Mouse (Mus musculus) embryonic facial prominence, embryonic 11.5 days (tissue): ENCODE data around the gene Vav1. TPM values are rescaled to one million over a fixed set of nuclear protein-coding genes. Genes with fewer than 3 reads are reported as not detected.
A peak's percentile ranks its signal among the peaks of the same experiment; 100 is the strongest.

Experiments
- ATAC-seq: fragments of 200-750 bp; cut with Nextera tagmentation; replicated peaks from 2 replicates; pipeline ENCODE4 v1.8.0; 2017; ENCODE audit warnings: low read depth; ENCODE audit not compliant: insufficient number of reproducible peaks, low FRiP score, low TSS enrichment
- DNase-seq: peaks from one replicate; pipeline ENCODE4 v3.0.0-alpha.2; 2015; ENCODE audit warnings: low spot score
- H3K27ac ChIP-seq: fragments of 300-500 bp; sonication (generic); replicated peaks from 2 replicates; pipeline ENCODE4 v1.5.1; 2014; ENCODE audit warnings: mild to moderate bottlenecking, low read depth, low read length, control low read depth
- H3K27me3 ChIP-seq: fragments of 300-500 bp; sonication (generic); 2 replicates; pipeline ENCODE4 v1.6.1; 2014; ENCODE audit warnings: mild to moderate bottlenecking, low read length, moderate library complexity, mixed read lengths; ENCODE audit not compliant: control insufficient read depth, insufficient read depth
- H3K36me3 ChIP-seq: fragments of 300-500 bp; sonication (generic); replicated peaks from 2 replicates; pipeline ENCODE4 v1.6.1; 2014; ENCODE audit warnings: low read depth, mild to moderate bottlenecking, low read length, moderate library complexity, mixed read lengths; ENCODE audit not compliant: control insufficient read depth, insufficient read depth
- H3K4me1 ChIP-seq: fragments of 300-500 bp; sonication (generic); 2 replicates; pipeline ENCODE4 v1.6.1; 2014; ENCODE audit warnings: low read length, mixed read lengths; ENCODE audit not compliant: control insufficient read depth, insufficient read depth
- H3K4me2 ChIP-seq: fragments of 300-500 bp; sonication (generic); 2 replicates; pipeline ENCODE4 v1.6.1; 2014; ENCODE audit warnings: low read depth, mild to moderate bottlenecking, control low read depth, low read length, moderate library complexity
- H3K4me3 ChIP-seq: fragments of 300-500 bp; sonication (generic); 2 replicates; pipeline ENCODE4 v1.5.1; 2014; ENCODE audit warnings: low read depth, low read length, control low read depth
- H3K9ac ChIP-seq: fragments of 300-500 bp; sonication (generic); replicated peaks from 2 replicates; pipeline ENCODE4 v1.6.1; 2014; ENCODE audit warnings: mild to moderate bottlenecking, control low read depth, low read length
- H3K9me3 ChIP-seq: fragments of 300-500 bp; sonication (generic); replicated peaks from 2 replicates; pipeline ENCODE4 v1.6.1; 2016; ENCODE audit warnings: mild to moderate bottlenecking, low read length, inconsistent platforms, mixed read lengths; ENCODE audit not compliant: control insufficient read depth
- WGBS: fragments of 180-500 bp; shearing (Covaris S2); extraction: QIAGEN DNeasy Blood & Tissue Kit; methylation state at CpG from one replicate; pipeline ENCODE4 v1.1.7; 2014; 5-methylcytosine and 5-hydroxymethylcytosine counted together
- polyA plus RNA-seq: library from polyadenylated mRNA; unstranded; fragments of >200 nt; fragmentation: Nextera tagmentation; extraction: Ambion mirVana; gene quantifications from 2 replicates; pipeline ENCODE4 v1.2.1, GENCODE M21; 2014

Vav1 gene
- polyA plus RNA-seq, 1 experiment from 2014 or later: 2.3 TPM

- ATAC-seq (no peak), DNase-seq (no peak)
- Histone ChIP-seq H3K9me3 (no peaks in the 10 kb centered on the region), H3K4me2 (no peak overlapping the region), H3K9ac (no peak overlapping the region), H3K27ac (no peak overlapping the region), H3K27me3 (no peaks in the 10 kb centered on the region), H3K4me1 (no peaks in the 10 kb centered on the region), H3K4me3 (no peak overlapping the region), H3K36me3 (no peaks in the 10 kb centered on the region; the same call in 1 of the 2 replicates)
- WGBS: 88% methylated on average over 6 of the region's 6 CpGs
These were observed 11.3 kb upstream of the Vav1 start for GRCm38 (mm10) chr17:57267556-57268126.

- H3K36me3 ChIP-seq: no peaks in the 10 kb centered on the region
- no peak overlapping the region for H3K4me2 ChIP-seq
- no peaks in the 10 kb centered on the region for H3K4me1 ChIP-seq
- no peak overlapping the region for H3K9ac ChIP-seq
- peaks cover 20% of the 10 kb centered on the region for H3K27me3 ChIP-seq
- DNase-seq (no peak), ATAC-seq (no peak)
- H3K27ac ChIP-seq: no peak overlapping the region
- H3K9me3 ChIP-seq: no peaks in the 10 kb centered on the region
- no peak overlapping the region for H3K4me3 ChIP-seq
- 68% methylated on average over 9 of the region's 9 CpGs for WGBS
These were observed 7.6 kb upstream of the Vav1 start for GRCm38 (mm10) chr17:57271301-57271700.

GRCm38 (mm10) chr17:57273846-57274245 is 5.1 kb upstream of the Vav1 start:
- Histone ChIP-seq H3K9me3 (no peaks in the 10 kb centered on the region), H3K4me2 (no peak overlapping the region), H3K4me1 (no peaks in the 10 kb centered on the region), H3K36me3 (no peaks in the 10 kb centered on the region), H3K27me3 (peaks cover 20% of the 10 kb centered on the region), H3K9ac (no peak overlapping the region), H3K4me3 (no peak overlapping the region), H3K27ac (no peak overlapping the region)
- ATAC-seq: no peak
- DNase-seq: no peak
- WGBS: 37% methylated on average over 6 of the region's 7 CpGs

GRCm38 (mm10) chr17:57274686-57275085 is 4.2 kb upstream of the Vav1 start:
- H3K36me3 ChIP-seq: no peaks in the 10 kb centered on the region
- peak overlapping the region; percentile 38 for H3K4me3 ChIP-seq
- peaks cover 20% of the 10 kb centered on the region for H3K27me3 ChIP-seq
- DNase-seq: peak; percentile 14
- no peak for ATAC-seq
- H3K4me2 ChIP-seq: peak overlapping the region; percentile 56
- H3K9me3 ChIP-seq: no peaks in the 10 kb centered on the region
- WGBS: 5% methylated on average over 15 of the region's 15 CpGs
- H3K27ac ChIP-seq: no peak overlapping the region
- H3K9ac ChIP-seq: peak overlapping the region; percentile 9
- no peaks in the 10 kb centered on the region for H3K4me1 ChIP-seq

- H3K9ac ChIP-seq: peak overlapping the region; percentile 9
- H3K27ac ChIP-seq: no peak overlapping the region
- no peaks in the 10 kb centered on the region for H3K4me1 ChIP-seq
- peaks cover 20% of the 10 kb centered on the region for H3K27me3 ChIP-seq
- ATAC-seq: peak; percentile 60
- no peaks in the 10 kb centered on the region for H3K36me3 ChIP-seq
- H3K4me3 ChIP-seq: peak overlapping the region; percentile 38
- peak; percentile 70 for DNase-seq
- WGBS: under 1% methylated on average over 48 of the region's 53 CpGs
- H3K9me3 ChIP-seq: no peaks in the 10 kb centered on the region
- peak overlapping the region; percentile 56 for H3K4me2 ChIP-seq
These were observed 3.5 kb upstream of the Vav1 start for GRCm38 (mm10) chr17:57275111-57275996.

- no peaks in the 10 kb centered on the region for H3K36me3 ChIP-seq
- H3K9ac ChIP-seq: no peak overlapping the region
- peak overlapping the region; percentile 56 for H3K4me2 ChIP-seq
- H3K27ac ChIP-seq: no peak overlapping the region
- H3K4me1 ChIP-seq: no peaks in the 10 kb centered on the region
- no peak for DNase-seq
- no peak for ATAC-seq
- 3% methylated on average over 13 of the region's 13 CpGs for WGBS
- peak overlapping the region; percentile 38 for H3K4me3 ChIP-seq
- no peaks in the 10 kb centered on the region for H3K9me3 ChIP-seq
- peaks cover 20% of the 10 kb centered on the region for H3K27me3 ChIP-seq
These were observed 2.9 kb upstream of the Vav1 start for GRCm38 (mm10) chr17:57275997-57276351.

GRCm38 (mm10) chr17:57276634-57277121 is 2.2 kb upstream of the Vav1 start:
- Histone ChIP-seq H3K27me3 (peaks cover 20% of the 10 kb centered on the region), H3K4me3 (peak overlapping the region; percentile 38), H3K9me3 (no peaks in the 10 kb centered on the region), H3K4me1 (no peaks in the 10 kb centered on the region), H3K27ac (no peak overlapping the region), H3K36me3 (no peaks in the 10 kb centered on the region), H3K4me2 (peak overlapping the region; percentile 29), H3K9ac (no peak overlapping the region)
- WGBS: under 1% methylated on average over 20 of the region's 20 CpGs
- peak; percentile 88 for DNase-seq
- peak; percentile 57; the same call in 1 of the 2 replicates for ATAC-seq
